Mouse (Mus musculus) spleen, adult 12 weeks (tissue): ENCODE data around the gene Ptprm.

Experiments used
- DNase-seq: peaks from one replicate; pipeline ENCODE4 v3.0.0; 2022; ENCODE audit warnings: low spot score

Ptprm gene

GRCm38 (mm10) chr17:67215326-67215725 lies 138.9 kb downstream of the Ptprm start:
- DNase-seq, result no peak

- DNase-seq, result no peak
These were observed 140.5 kb downstream of the Ptprm start for GRCm38 (mm10) chr17:67213711-67214110.

DNA sequence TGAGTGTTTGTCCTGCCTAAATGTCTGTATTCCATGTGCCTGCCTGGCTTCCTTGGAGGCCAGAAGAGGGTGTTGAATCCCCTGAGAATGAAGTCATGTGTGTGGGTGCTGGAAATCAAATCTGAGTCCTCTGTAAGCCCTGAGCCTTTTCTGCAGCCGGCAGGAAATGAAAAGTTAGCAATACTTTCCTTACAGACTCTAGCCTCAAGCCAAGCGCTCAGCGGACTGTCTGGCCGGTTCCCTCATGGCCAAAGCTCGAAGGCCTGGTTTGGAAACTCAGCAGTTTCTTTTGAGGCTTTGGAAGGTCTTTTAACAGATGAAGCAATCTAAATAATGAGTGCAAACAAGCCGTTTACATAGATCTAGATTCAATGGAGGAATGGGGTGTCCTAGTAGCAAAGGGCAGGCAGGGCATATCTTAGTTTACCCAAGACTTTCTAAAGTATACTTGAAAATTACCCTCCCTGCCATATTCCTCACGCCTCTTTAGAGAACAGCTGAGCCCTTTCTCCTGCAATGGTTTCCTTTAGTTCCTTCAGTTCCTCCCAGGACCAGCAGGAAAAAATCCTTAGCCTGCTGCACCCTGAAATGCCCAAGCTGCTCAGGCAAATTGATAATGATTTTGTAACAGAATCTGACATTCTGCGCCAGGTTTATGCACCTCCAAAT lies 144.4 kb downstream of the Ptprm start:
- DNase-seq, result no peak

DNA sequence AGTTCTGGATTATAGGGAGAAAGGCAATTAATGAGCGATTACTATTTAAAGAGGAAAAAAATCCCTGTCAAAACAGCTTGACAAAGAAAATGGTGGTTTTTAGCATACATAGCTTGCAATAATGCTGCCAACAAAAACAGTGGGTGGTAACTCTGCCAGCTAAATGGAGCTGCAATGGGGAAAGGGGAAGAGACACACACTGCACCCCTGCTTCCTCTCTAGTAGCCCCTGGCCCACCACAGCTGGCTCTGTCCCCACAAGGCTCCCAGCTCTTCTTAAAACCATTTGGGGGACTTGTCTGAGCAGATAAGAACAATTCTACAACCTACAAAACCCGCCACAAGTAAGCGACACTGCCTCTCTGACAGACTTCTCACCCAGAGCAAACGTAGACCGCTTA lies 145.7 kb downstream of the Ptprm start:
- no peak for DNase-seq

- DNase-seq, result no peak
These were observed 147.3 kb downstream of the Ptprm start for GRCm38 (mm10) chr17:67206984-67207383.

GRCm38 (mm10) chr17:67201151-67201550 lies 153.1 kb downstream of the Ptprm start:
- no peak for DNase-seq

DNA sequence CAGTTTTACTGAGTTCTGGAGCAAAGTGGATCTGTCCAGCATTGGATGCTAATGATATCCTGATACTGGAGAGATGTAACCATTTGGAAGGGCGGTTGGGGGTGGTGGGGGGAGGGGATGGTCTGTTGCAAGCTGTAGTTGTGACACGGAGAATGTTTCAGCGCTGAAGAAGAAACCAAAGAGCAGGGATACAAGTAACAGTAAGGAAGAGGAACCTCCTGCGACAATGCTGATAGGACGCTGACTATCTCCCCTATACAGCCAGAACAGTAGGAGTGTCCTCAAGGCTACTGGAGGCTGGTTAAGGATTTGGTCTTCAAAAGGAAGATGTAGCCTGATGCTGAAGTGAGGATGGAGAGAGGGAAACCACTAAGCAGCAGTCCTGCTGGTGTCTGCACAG lies 160.5 kb downstream of the Ptprm start:
- no peak for DNase-seq

GRCm38 (mm10) chr17:67188514-67188913 lies 165.7 kb downstream of the Ptprm start:
- DNase-seq, result no peak

GRCm38 (mm10) chr17:67186879-67187278 lies 167.4 kb downstream of the Ptprm start:
- DNase-seq, result no peak

GRCm38 (mm10) chr17:67185942-67186341 lies 168.3 kb downstream of the Ptprm start:
- DNase-seq, result no peak

DNA sequence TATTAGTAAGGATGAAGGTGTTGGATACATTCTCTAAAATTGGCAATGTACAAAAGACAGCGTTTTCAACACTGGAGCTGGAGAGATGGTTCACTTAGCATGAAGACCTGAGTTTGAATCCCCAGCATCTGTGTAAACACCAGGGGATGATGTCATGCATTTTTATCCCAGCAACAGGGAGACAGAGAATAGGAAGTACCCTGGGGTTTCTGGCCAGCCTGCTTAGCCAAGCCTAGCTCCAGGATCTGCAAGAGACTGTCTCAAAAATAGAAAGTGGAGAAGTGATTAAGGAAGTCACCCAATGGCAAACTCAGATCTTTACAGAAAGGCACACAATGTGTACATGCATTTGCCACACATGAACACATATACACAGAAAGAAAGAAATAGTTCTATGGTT lies 174.8 kb downstream of the Ptprm start:
- no peak for DNase-seq

DNA sequence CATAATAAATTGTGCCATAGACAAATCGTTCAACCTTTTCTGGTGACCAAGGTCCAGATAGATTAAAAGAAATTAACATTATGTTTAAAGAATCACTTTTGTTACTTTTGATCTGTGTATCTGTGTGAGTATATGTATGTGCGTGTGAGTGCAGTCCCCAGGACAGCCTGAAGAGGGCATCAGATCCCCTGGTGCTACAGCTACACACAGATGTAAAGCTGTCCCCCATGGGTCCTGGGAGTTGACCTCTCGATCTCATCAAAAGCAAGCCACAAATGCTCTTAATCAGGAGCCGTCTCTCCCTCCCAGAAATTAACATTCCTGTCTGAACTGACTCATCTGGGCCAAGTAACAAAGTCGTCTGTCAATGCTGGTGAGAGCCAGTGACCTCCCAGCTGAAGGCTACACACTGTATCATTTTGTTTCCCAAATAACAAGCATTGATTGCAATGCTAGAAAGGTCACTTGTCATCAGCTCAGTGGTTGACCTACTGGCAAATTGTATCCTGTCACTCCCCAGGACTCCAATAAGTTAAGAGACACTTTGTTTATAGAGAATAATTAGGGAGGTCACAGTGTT lies 175.5 kb downstream of the Ptprm start:
- DNase-seq, result no peak

- no peak for DNase-seq
These were observed 178.4 kb downstream of the Ptprm start for GRCm38 (mm10) chr17:67175836-67176235.

GRCm38 (mm10) chr17:67171353-67171752 lies 182.9 kb downstream of the Ptprm start:
- DNase-seq, result no peak

GRCm38 (mm10) chr17:67170696-67171095 lies 183.6 kb downstream of the Ptprm start:
- no peak for DNase-seq

DNA sequence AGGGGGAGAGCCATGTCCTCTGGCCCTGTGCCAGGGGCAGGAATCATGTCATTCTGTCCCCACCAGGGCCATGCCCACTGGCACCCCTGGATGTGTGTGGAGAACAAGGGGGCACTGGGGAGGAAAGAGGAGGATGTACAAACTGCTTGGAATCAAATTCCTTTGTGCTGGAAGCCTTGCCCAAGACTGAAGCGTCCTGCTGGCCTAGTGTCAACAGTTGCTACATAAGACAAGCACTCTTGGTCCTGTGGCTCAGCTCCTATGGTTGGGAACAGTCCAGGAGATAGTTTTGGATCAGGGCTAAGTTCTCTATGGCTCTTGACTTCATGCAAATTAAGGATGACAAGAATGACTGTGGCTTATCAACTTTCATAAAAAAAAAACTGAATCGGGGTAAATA lies 188.4 kb downstream of the Ptprm start:
- DNase-seq, result no peak

DNA sequence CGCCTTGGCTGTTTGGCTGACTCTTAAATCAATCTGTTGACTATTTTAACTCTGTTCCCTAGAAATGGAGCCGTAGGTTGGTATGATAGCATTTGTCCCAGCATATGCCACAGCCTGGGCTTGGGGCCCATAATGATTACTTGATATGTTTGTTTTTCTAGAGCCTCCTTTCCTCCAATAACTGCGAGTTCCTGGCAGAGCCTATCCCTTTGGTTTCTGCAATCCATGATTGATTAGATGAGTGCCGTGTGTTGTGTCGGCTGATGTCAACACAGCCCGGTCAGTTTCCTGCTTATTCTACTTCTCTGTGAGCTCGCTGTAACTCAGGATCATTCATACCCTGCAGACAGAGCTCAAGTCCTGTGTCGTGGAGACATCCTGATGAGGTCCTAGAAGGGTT lies 194.6 kb downstream of the Ptprm start:
- DNase-seq, result no peak

GRCm38 (mm10) chr17:67157089-67157752 lies 197.0 kb downstream of the Ptprm start:
- no peak for DNase-seq

GRCm38 (mm10) chr17:67152218-67152617 lies 202.0 kb downstream of the Ptprm start:
- no peak for DNase-seq

DNA sequence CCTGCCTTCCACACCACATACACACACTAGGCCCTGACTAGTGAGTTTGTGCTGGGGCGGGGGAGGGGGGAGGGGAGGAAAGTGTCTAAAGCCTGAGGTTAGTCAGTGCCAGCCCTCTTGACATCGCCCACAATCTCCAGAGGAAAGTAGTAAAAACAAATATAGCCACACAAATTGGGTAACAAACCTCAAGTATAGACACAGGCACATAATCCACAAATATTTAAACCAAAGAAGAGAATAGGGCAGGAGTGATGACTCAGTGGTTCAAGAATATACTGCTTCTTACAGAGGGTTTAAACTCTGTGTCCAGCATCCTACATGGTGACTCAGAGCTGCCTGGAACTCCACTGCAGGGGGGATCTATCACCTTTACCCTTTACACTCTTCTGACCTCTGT lies 203.8 kb downstream of the Ptprm start:
- no peak for DNase-seq

- DNase-seq, result no peak
These were observed 212.0 kb downstream of the Ptprm start for GRCm38 (mm10) chr17:67142183-67142756.

DNA sequence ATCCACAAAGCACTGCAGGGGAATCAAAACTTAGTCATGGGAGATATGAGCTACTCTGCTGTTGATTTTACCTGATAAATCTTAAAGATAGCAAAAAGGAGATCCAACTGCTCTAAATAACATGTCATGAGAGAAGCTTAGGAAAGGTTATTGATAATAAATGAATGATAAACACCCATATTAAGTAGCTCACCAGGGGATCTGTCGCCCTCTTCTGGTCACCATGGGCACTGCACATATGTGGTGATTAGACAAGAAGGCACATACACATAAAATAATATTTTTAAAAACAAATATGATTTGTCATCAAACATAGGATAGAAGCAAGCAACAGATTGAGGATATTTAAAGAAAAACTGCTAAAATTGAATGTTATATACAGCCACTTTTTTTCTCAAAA lies 213.8 kb downstream of the Ptprm start:
- no peak for DNase-seq

GRCm38 (mm10) chr17:67138981-67139380 lies 215.3 kb downstream of the Ptprm start:
- DNase-seq, result no peak
